Mouse (Mus musculus): ENCODE measurements around the gene Dynlrb1. TPM values are rescaled to one million over a fixed set of nuclear protein-coding genes. Genes with fewer than 3 reads are reported as not detected.
A peak's percentile ranks its signal among the peaks of the same experiment; 100 is the strongest.

The Dynlrb1 gene
- total RNA-seq, 4 experiments from 2014 or later: 143 to 184 (median 165) TPM

DNA sequence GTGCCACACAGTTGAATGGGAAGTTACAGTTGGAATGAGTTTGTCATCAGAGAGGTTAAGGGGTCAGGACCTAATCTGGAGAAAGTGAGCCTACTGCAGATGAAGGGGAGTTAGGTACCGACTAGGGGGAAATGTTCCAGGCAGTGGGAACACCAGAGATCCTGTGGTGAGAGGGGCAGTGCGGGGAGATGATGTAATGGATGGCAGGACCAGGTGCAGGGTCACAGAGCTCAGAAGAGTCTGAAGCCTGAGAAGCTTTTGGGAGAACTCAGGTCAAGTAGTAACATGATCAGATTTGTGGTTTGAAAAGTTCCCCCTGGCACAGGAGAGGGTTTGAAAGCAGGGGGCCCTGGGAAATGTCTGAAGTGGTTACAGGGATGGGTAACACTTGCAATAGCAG is 43.8 kb downstream of the Dynlrb1 start:
- DNase-seq (ENCODE audit: low spot score): no peak

DNA sequence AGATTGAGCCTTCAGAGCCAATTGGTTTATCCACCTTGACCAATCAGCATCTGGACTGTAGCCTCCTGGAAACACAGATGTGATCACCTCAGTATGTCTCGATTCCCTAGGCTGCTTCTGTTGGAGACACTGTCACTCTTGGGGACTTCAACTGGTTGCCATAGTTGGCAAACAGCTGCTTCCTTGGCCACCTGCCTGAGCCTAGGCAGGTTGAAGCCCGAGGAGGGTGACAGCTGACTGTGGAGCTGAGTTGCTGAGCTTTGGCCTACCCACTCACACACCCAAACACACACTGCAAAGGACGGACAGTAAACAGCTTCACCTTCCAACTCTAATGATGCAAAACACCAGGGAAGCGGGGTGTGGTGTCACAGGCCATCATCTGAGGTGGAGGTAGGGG is 47.5 kb downstream of the Dynlrb1 start:
- DNase-seq (ENCODE audit: low spot score): peak; percentile 24

DNA sequence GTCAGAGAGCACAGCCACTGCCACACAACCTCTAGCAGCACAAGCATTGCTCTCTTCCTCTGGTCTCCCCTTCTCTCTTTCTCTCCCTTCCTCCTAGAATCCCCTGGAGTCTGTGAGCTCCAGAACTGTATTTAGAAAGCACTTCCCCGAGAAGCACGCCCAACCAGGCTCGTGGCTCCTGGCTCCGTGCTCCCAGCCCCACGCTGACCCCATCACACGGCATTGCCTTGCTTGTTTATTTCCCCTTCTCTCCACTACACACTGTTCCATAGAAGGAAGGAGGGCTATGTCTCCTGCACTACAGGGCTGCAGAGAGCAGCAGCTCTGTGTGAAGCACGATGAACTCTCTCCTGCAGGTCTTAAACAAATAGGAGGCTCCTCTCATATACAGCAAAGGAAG is 48.3 kb downstream of the Dynlrb1 start:
- peak; percentile 21 for DNase-seq (ENCODE audit: low spot score)

DNA sequence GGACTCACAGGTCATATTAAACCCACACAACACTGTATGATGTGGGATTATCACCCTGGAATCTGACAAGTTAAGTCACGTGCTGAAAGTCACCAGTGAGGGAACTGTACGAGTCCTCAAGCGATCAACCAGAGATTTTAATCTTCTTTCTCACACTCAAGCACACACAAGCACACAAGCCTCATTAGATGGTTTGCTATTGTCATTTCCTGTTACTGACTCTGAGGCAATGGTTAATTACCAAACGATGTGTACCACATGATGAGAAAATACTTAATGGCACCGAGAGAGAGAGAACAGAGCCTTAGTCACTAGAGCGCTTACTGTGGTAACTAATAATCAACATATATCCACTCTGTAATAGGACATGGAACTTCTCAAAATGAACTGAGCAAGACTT is 49.4 kb downstream of the Dynlrb1 start:
- DNase-seq (ENCODE audit: low spot score): no peak

DNA sequence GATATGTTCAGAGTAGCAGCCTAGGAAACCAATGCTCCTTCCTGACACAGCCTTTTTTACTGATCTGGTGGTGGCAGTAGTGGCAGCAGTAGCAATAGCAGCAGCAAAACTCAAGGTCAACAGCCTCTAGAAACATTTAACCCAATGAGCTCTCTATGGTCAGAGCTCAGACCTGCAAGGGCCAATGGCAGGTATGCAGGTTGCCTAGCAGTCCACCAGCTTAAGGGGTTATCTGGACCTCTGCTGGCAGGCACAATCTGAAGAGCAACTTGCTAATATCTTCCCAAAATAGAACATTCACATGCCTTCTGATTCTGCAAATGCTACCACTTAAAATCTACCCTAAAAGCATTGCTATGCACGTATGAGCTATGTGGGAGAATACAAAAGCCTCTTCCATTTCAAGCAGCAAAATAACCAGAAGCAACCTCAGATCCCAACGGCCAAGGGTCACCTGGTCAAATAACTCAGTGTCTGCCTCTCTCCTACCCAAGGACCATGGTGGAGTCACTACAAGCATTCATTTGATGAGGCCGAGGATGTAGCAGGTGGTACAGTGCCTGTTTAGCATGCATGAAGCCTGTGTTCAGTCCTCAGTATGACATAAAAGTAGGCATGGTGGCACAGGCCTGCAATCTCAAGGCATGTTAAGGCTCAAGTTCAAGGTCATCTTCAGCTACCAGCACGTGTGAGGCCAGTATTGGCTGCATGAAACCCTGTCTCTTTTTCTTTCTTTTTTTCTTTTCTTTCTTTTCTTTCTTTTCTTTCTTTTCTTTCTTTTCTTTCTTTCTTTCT is 51.3 kb downstream of the Dynlrb1 start:
- peak; percentile 19 for DNase-seq (ENCODE audit: low spot score)

DNA sequence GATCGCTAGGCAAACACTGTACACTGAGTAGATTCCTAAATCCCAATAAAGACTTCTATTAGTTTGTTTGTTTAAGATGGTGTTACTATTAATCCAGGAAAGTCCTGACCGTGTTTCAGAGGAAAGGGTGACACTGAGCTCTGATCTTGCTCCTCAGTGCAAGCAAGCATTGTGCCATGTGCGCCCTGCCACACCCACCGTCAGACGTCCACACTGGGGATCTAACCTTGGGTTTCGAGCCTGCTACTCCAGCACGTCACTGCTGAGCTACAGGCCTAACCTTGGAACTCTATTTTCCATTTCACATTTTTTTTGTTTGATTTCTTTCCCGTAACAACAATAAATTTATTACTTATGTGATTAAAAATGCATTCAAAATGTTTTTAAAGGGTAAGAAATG is 53.7 kb downstream of the Dynlrb1 start:
- no peak for DNase-seq (ENCODE audit: low spot score)

DNA sequence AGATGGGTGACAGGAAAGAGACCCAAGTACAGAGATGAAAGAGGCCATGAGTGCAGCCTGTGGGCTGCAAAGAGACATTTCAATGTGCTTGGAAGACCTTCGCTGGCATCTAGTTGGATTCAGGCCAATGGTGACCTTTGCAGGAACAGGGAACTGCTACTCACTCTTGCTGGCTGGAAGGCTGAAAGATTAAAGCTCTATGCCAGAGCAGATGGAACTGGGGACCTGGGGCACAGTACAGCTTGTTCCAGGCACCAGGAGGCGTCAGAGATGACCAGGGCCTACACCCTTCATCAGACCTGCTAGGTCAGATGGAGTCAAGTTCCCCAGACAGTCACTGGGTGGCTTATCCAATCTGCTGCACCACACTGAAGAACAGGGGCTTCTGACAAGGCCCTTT is 57.0 kb downstream of the Dynlrb1 start:
- peak; percentile 33 for DNase-seq (ENCODE audit: low spot score)

DNA sequence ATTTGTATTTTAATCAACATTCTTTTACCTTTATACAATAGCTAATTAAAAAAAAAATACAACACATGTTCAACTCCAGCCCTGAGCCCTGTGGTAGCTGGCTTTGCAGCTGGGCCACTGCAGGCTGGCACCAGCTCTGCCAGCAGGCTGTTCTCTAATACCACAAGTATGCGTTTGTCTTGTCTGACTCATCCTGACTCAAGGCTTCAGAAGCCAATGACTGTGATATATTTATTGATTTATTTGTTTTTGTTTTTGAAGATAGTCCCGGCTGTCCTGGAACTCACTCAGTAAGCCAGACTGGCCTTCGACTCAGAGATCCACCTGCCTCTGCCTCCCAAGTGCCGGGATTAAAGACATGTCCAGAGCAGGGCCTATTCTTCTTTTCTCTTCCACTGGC is 57.6 kb downstream of the Dynlrb1 start:
- DNase-seq (ENCODE audit: low spot score): no peak

DNA sequence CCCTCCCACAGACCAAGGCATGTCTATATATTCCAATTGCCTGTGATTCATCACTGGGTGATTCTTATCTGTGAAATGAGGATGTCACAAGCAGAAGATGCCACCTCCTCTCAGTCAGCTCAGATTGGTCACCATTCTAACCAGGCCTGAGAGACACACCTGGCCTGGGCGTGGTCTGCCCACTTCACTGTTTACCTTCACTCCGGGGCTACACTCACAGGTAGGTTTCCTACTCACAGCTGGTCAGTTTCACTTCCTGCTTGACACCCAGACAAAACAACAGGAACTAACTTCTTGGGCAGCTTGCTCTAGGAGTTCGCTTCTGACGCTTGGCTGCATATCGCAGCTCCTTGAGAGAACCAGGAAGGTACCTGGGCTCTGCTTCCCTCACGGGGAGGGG is 59.1 kb downstream of the Dynlrb1 start:
- DNase-seq (ENCODE audit: low spot score): no peak

DNA sequence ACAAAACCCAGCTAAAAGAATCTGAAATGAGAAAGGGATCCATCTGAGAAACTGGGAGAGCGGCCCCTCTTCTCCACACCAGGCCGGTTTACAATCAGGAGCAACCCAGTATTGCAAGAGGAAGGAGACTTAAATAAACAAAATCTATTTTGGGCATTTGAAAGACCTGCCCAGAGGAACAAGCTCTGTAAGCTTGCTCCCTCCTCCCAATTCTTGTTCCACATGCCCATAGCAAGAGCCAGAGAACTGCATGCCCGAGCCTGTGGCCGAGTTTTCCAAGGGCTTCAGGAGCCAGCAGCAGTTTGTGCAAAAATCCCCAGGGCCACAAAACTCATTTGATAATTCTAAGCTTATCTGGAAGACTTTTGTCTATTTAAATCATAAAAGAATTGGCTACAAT is 63.2 kb downstream of the Dynlrb1 start:
- peak; percentile 26 for DNase-seq (ENCODE audit: low spot score)

Other genes with a start within 250 kb of the Dynlrb1 start
- gene Gm14226, start 218.3 kb upstream of the Dynlrb1 start, total RNA-seq (2022): under 1 TPM in 3 of 4 experiments, not detected in 1; 0.17 to 0.25 (median 0.22) TPM
- 10 to 100 TPM; 13.0 to 14.9 (median 14.1) TPM for gene Ahcy, start 162.0 kb upstream of the Dynlrb1 start, total RNA-seq (2022)
- gene Itch, start 103.0 kb upstream of the Dynlrb1 start, total RNA-seq (2022): 10 to 100 TPM; 25.2 to 27.8 (median 26.0) TPM
- gene Map1lc3a, start 39.8 kb downstream of the Dynlrb1 start, total RNA-seq (2022): 100 to 1,000 TPM; 780 to 845 (median 813) TPM
- gene Pigu, start 120.9 kb downstream of the Dynlrb1 start, total RNA-seq (2022): 10 to 100 TPM; 25.0 to 28.0 (median 26.5) TPM
- 100 to 1,000 TPM; 452 to 522 (median 499) TPM for gene Trp53inp2, start 144.5 kb downstream of the Dynlrb1 start, total RNA-seq (2022)
- 10 to 100 TPM; 19.3 to 25.9 (median 20.9) TPM for gene Ncoa6, start 237.4 kb downstream of the Dynlrb1 start, total RNA-seq (2022)